Mouse (Mus musculus): ENCODE data around the gene Rtf2.

DNA sequence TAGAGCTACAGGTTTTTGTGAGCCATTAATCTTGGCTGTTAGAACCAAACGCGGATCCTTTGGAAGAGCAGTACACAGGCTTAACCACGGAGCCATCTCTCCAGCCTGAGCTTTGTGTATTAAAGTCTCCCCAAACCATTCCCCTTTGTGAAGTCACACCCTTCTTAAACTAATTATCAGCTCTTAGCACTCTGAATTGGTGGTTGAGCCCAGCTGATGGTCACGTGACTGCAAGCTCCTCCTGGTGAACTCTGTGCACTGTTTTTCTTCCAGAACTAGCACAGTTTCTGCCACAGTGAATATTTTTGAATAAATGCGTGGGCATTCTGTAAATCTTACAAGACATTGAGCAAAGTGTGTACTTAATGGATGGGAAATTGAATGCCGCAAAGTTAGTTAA lies 820 bp downstream of the Rtf2 start:
- no peak for TF ChIP-seq GATA1 (IDR thresholded peaks at IDR 0.05; ENCODE audit: borderline replicate concordance, low read length)
- TF ChIP-seq FLI1 (IDR thresholded peaks at IDR 0.05; ENCODE audit: low read length): no peak

All from megakaryocyte, embryonic 14.5 days (primary cell).